Mouse (Mus musculus) G1E (cell line): ENCODE data around the gene H2-DMa. TPM values are rescaled to one million over a fixed set of nuclear protein-coding genes. Genes with fewer than 3 reads are reported as not detected.

Experiments used
- ATAC-seq: 2 replicates; pipeline ENCODE4 v1.8.0; 2016; ENCODE audit warnings: mild to moderate bottlenecking; ENCODE audit not compliant: insufficient number of reproducible peaks, poor library complexity, low FRiP score, severe bottlenecking; ENCODE audit errors: extremely low read depth
- DNase-seq: peaks from one replicate; pipeline ENCODE4 v3.0.0; 2012; ENCODE audit warnings: low spot score
- H3K27me3 ChIP-seq: 2 replicates; pipeline ENCODE4 v1.6.1; 2012; ENCODE audit warnings: mild to moderate bottlenecking, low read length, inconsistent platforms; ENCODE audit not compliant: insufficient read depth
- H3K36me3 ChIP-seq: replicated peaks from 2 replicates; pipeline ENCODE3; 2012; ENCODE audit warnings: mild to moderate bottlenecking, inconsistent platforms
- H3K4me1 ChIP-seq: 2 replicates; pipeline ENCODE4 v1.6.1; 2012; ENCODE audit warnings: low read depth, low read length, inconsistent platforms, mixed read lengths; ENCODE audit not compliant: insufficient read depth
- H3K4me3 ChIP-seq: 2 replicates; pipeline ENCODE4 v1.5.1; 2012; ENCODE audit warnings: low read depth, mild to moderate bottlenecking, inconsistent platforms, low read length, moderate library complexity, mixed read lengths
- H3K9me3 ChIP-seq: replicated peaks from 2 replicates; pipeline ENCODE4 v1.6.1; 2012; ENCODE audit warnings: inconsistent platforms
- CTCF ChIP-seq: IDR thresholded peaks from 2 replicates; pipeline ENCODE4 v1.5.1; 2012; ENCODE audit warnings: low read depth, low read length, inconsistent platforms, mixed read lengths
- GATA1 ChIP-seq: IDR thresholded peaks from 2 replicates; pipeline ENCODE4 v1.6.1; 2012; ENCODE audit warnings: borderline replicate concordance, low read length, inconsistent platforms, mixed read lengths
- GATA2 ChIP-seq: IDR thresholded peaks from 2 replicates; pipeline ENCODE4 v1.6.1; 2012; ENCODE audit warnings: low read depth, low read length, inconsistent platforms, borderline replicate concordance
- POLR2AphosphoS5 ChIP-seq: IDR thresholded peaks from 2 replicates; pipeline ENCODE4 v1.6.1; 2012; ENCODE audit warnings: low read depth, low read length, inconsistent platforms; ENCODE audit not compliant: insufficient replicate concordance
- TAL1 ChIP-seq: conservative IDR thresholded peaks from 2 replicates; pipeline ENCODE4 v1.6.1; 2012; ENCODE audit warnings: low read depth, low read length, inconsistent platforms, mixed read lengths
- polyA plus RNA-seq: library from polyadenylated mRNA; stranded (reverse); fragments of >175 nt; gene quantifications from 2 replicates; pipeline ENCODE4 v1.2.3, GENCODE M21; 2012
- total RNA-seq, 2 experiments: library from RNA; stranded (forward) in 1 of 2; stranded (reverse) in 1 of 2; fragments of 200-1000 nt in 1 of 2; fragments of >200 nt in 1 of 2; fragmentation: Nextera tagmentation in 1 of 2; gene quantifications; 2 replicates each; pipeline ENCODE4 v1.2.3; 2014 to 2017

Gene H2-DMa
- total and polyA plus RNA-seq, 3 experiments = 1.3 to 16.1 (median 2.8) TPM

GRCm38 (mm10) chr17:34094283-34095035 lies 24.9 kb upstream of the H2-DMa start:
- H3K36me3 ChIP-seq = no peaks in the 10 kb centered on the region
- no peaks in the 10 kb centered on the region for H3K9me3 ChIP-seq
- ATAC-seq (no peak), DNase-seq (no peak)
- H3K27me3 ChIP-seq = peaks cover 47% of the 10 kb centered on the region
- TF ChIP-seq GATA2 (no peak), GATA1 (no peak), CTCF (no peak), POLR2AphosphoS5 (no peak), TAL1 (no peak)
- no peak overlapping the region for H3K4me3 ChIP-seq
- H3K4me1 ChIP-seq = peaks cover 14% of the 10 kb centered on the region

- Histone ChIP-seq H3K27me3 (peaks cover 48% of the 10 kb centered on the region), H3K36me3 (no peaks in the 10 kb centered on the region), H3K4me1 (peaks cover 20% of the 10 kb centered on the region), H3K4me3 (no peak overlapping the region), H3K9me3 (no peaks in the 10 kb centered on the region)
- ATAC-seq = no peak
- TF ChIP-seq GATA2 = no peak
- TF ChIP-seq POLR2AphosphoS5 = no peak
- TF ChIP-seq GATA1 = no peak
- no peak for DNase-seq
Observed at GRCm38 (mm10) chr17:34096497-34097010, 22.8 kb upstream of the H2-DMa start.

DNA sequence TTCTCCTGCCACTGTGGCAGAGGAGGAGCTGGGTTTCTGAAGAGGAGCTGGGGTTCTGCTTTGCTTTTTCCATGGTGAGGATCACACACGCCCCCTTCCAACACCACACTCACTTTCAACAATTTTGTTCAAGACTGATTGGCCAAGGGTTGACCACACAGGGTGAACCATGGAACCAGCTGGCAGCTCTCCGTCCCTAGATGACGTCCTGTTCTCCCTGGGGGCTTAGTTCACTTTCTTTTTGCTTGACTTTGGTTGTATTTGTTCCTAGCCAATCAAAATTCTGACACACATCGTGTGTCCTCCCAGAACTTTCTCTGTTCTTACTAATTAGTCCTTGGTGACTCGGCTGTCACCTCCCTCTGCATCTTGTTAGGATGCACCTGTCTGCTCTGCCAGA lies 22.1 kb upstream of the H2-DMa start:
- H3K4me1 ChIP-seq = peaks cover 25% of the 10 kb centered on the region
- no peaks in the 10 kb centered on the region for H3K9me3 ChIP-seq
- DNase-seq (no peak), ATAC-seq (no peak)
- no peak overlapping the region for H3K4me3 ChIP-seq
- H3K27me3 ChIP-seq = peaks cover 43% of the 10 kb centered on the region
- TF ChIP-seq TAL1 = no peak
- no peak for TF ChIP-seq GATA1
- TF ChIP-seq GATA2 = no peak
- H3K36me3 ChIP-seq = no peaks in the 10 kb centered on the region

GRCm38 (mm10) chr17:34098709-34099479 lies 20.4 kb upstream of the H2-DMa start:
- H3K4me3 ChIP-seq = no peak overlapping the region
- TF ChIP-seq TAL1 = no peak
- TF ChIP-seq POLR2AphosphoS5 = no peak
- no peak for TF ChIP-seq GATA1
- TF ChIP-seq GATA2 = no peak
- TF ChIP-seq CTCF = no peak
- no peak for DNase-seq

GRCm38 (mm10) chr17:34099531-34099930 lies 19.8 kb upstream of the H2-DMa start:
- TF ChIP-seq POLR2AphosphoS5 (no peak), GATA2 (no peak), GATA1 (no peak), CTCF (no peak), TAL1 (no peak)
- Histone ChIP-seq H3K27me3 (peaks cover 25% of the 10 kb centered on the region), H3K36me3 (no peaks in the 10 kb centered on the region), H3K4me3 (no peak overlapping the region), H3K9me3 (no peaks in the 10 kb centered on the region), H3K4me1 (peaks cover 32% of the 10 kb centered on the region)
- no peak for ATAC-seq
- DNase-seq = no peak

More at GRCm38 (mm10) chr17:34098709-34099479, 20.4 kb upstream of the H2-DMa start:
- H3K27me3 ChIP-seq = peaks cover 31% of the 10 kb centered on the region
- no peaks in the 10 kb centered on the region for H3K36me3 ChIP-seq
- H3K9me3 ChIP-seq = no peaks in the 10 kb centered on the region
- no peak for ATAC-seq
- H3K4me1 ChIP-seq = peaks cover 35% of the 10 kb centered on the region

DNA sequence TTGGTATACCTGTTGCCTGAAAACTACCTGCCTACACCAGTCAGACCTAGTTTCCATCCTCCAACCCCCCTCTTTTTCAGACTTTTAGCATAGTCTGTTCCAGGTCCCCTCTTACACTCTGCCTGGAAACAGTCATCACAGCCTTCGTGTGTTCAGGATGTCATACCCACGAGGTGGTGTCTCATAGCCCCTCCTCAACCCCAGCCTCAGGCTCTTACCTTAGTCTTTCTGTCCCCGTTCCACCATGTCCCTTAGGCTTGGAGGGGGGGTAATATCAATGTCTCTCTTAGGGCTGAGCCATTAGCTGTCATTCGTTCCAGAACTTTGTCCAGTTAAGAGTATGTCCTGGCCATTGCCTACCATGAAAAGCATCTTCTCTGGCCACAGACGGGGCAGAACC lies 18.2 kb upstream of the H2-DMa start:
- DNase-seq (no peak), ATAC-seq (no peak)
- H3K27me3 ChIP-seq = peaks cover 22% of the 10 kb centered on the region
- H3K9me3 ChIP-seq = 0 out of 2 replicates have a peak, but pooled peaks cover 2% of the 10 kb centered on the region
- peaks cover 32% of the 10 kb centered on the region for H3K4me1 ChIP-seq
- peak overlapping the region; percentile 63; the same call in 1 of the 2 replicates for H3K4me3 ChIP-seq
- TF ChIP-seq GATA2 (no peak), TAL1 (no peak)
- H3K36me3 ChIP-seq = no peaks in the 10 kb centered on the region
